In genomic region chr9:13518441-13518971, GRCm38 (mm10) we compare ENCODE assay signal across 14 mouse cellular contexts.
DNase-seq lines count a peak whose midpoint lies in the region; ATAC-seq and TF ChIP-seq lines count a peak whose summit lies in the region.
"Had no signal": no experiment of that assay in that cellular context is flagged by ENCODE, and none has a peak within 500 bp of the region (broad histone marks: within the 10 kb centered on the region; RNA-seq: fewer than 3 reads in every experiment).

No protein-coding gene starts in this region.

- H3K9ac ChIP-seq in heart, embryonic 15.5 days = no peak overlapping the region
- no peak overlapping the region for H3K9ac ChIP-seq in lung, embryonic 14.5 days
- H3K9ac ChIP-seq in limb, embryonic 15.5 days = no peak overlapping the region
- H3K9ac ChIP-seq: intestine, embryonic 15.5 days; neural tube, embryonic 12.5 days had no signal

- no peak overlapping the region for H3K4me3 ChIP-seq in heart, embryonic 15.5 days
- H3K4me3 ChIP-seq in lung, embryonic 14.5 days (ENCODE audit: low read depth, low read length) = no peak overlapping the region
- no peak overlapping the region for H3K4me3 ChIP-seq in brown adipose tissue, adult 24 weeks (ENCODE audit: insufficient read depth, low read depth, low read length)
- H3K4me3 ChIP-seq in limb, embryonic 15.5 days = no peak overlapping the region
- H3K4me3 ChIP-seq: intestine, embryonic 15.5 days; neural tube, embryonic 12.5 days had no signal

- no peak overlapping the region for H3K4me2 ChIP-seq in heart, embryonic 15.5 days
- no peak overlapping the region for H3K4me2 ChIP-seq in lung, embryonic 14.5 days
- H3K4me2 ChIP-seq in limb, embryonic 15.5 days = no peak overlapping the region
- H3K4me2 ChIP-seq: intestine, embryonic 15.5 days; neural tube, embryonic 12.5 days had no signal

- H3K4me1 ChIP-seq in heart, embryonic 15.5 days (replicated peaks) = peaks cover 21% of the 10 kb centered on the region
- H3K4me1 ChIP-seq in lung, embryonic 14.5 days (ENCODE audit: insufficient read depth) = 0 out of 2 replicates have a peak, but pooled peaks cover 4% of the 10 kb centered on the region
- peaks cover 4% of the 10 kb centered on the region for H3K4me1 ChIP-seq in brown adipose tissue, adult 24 weeks (ENCODE audit: control insufficient read depth, insufficient read depth, insufficient read length, low read length)
- peaks cover 4% of the 10 kb centered on the region for H3K4me1 ChIP-seq in limb, embryonic 15.5 days
- H3K4me1 ChIP-seq: intestine, embryonic 15.5 days; neural tube, embryonic 12.5 days had no signal

- no peaks in the 10 kb centered on the region for H3K36me3 ChIP-seq in heart, embryonic 15.5 days
- no peaks in the 10 kb centered on the region for H3K36me3 ChIP-seq in lung, embryonic 14.5 days (ENCODE audit: insufficient read depth)
- no peaks in the 10 kb centered on the region for H3K36me3 ChIP-seq in limb, embryonic 15.5 days
- H3K36me3 ChIP-seq: intestine, embryonic 15.5 days; neural tube, embryonic 12.5 days had no signal

- DNase-seq in heart, postnatal 14 days = no peak
- no peak for DNase-seq in lung, embryonic 14.5 days
- no peak for DNase-seq in lung, postnatal 4 days
- DNase-seq in gastrocnemius, postnatal 36 days = no peak
- no peak for DNase-seq in cerebellum, postnatal 10 days
- DNase-seq: adrenal gland, postnatal 14 days; left cerebral cortex, postnatal 4 days; thymus, postnatal 4 days had no signal

- H3K9me3 ChIP-seq in heart, embryonic 15.5 days (replicated peaks) = no peaks in the 10 kb centered on the region
- H3K9me3 ChIP-seq in lung, embryonic 14.5 days (ENCODE audit: low read depth, low read length) = no peaks in the 10 kb centered on the region
- H3K9me3 ChIP-seq in limb, embryonic 15.5 days = no peaks in the 10 kb centered on the region
- H3K9me3 ChIP-seq: intestine, embryonic 15.5 days; neural tube, embryonic 12.5 days had no signal

- no peaks in the 10 kb centered on the region for H3K27me3 ChIP-seq in heart, embryonic 15.5 days
- H3K27me3 ChIP-seq in lung, embryonic 14.5 days (ENCODE audit: insufficient read depth, low read length) = no peaks in the 10 kb centered on the region
- no peaks in the 10 kb centered on the region for H3K27me3 ChIP-seq in limb, embryonic 15.5 days
- H3K27me3 ChIP-seq: intestine, embryonic 15.5 days; neural tube, embryonic 12.5 days; Patski had no signal

- no peak for ATAC-seq in heart, embryonic 15.5 days (replicated peaks; ENCODE audit: insufficient number of reproducible peaks, insufficient read depth, low FRiP score, low read depth)
- ATAC-seq in lung, embryonic 14.5 days (ENCODE audit: insufficient read depth) = peak; percentile 41; the same call in 1 of the 2 replicates
- peak; percentile 55; the same call in 1 of the 2 replicates for ATAC-seq in limb, embryonic 15.5 days (ENCODE audit: insufficient number of reproducible peaks, low FRiP score, low TSS enrichment, low read depth)
- ATAC-seq: Patski had no signal

- no peak for TF ChIP-seq CTCF in lung, embryonic 14.5 days (IDR thresholded peaks at IDR 0.05; ENCODE audit: low read depth)

- 74% methylated on average over 2 of the region's 2 CpGs for WGBS in heart, embryonic 15.5 days
- WGBS in lung, embryonic 14.5 days = 66% methylated on average over 2 of the region's 2 CpGs
- WGBS in limb, embryonic 15.5 days = 94% methylated on average over 2 of the region's 2 CpGs

- intact Hi-C loops in heart, postnatal 14 days (cut with DNase I) = no loop called here
- intact Hi-C loops in gastrocnemius, postnatal 36 days (cut with DNase I) = no loop called here

- peak overlapping the region; percentile 53 for H3K27ac ChIP-seq in heart, embryonic 15.5 days
- no peak overlapping the region for H3K27ac ChIP-seq in lung, embryonic 14.5 days (ENCODE audit: low read depth)
- H3K27ac ChIP-seq in brown adipose tissue, adult 24 weeks (replicated peaks; ENCODE audit: low read depth, low read length) = 0 out of 2 replicates have a peak overlapping the region, but pooled peaks have one; percentile 38
- no peak overlapping the region for H3K27ac ChIP-seq in limb, embryonic 15.5 days
- H3K27ac ChIP-seq: intestine, embryonic 15.5 days; neural tube, embryonic 12.5 days had no signal

Comparison
In these comparisons a context has a peak if more than half of its experiments do, and no peak if none do; other contexts are left out.
1. H3K27ac ChIP-seq: peak in heart, embryonic 15.5 days (single experiment) and brown adipose tissue, adult 24 weeks (single experiment); none in lung, embryonic 14.5 days (single experiment) and limb, embryonic 15.5 days (single experiment).